Mouse (Mus musculus) brain, embryonic 14.5 days (tissue): Measurements from ENCODE around the gene Immp1l.

Source experiments
- CTCF ChIP-seq: fragments of 200-500 bp; IDR thresholded peaks from 2 replicates; pipeline ENCODE4 v1.5.1; 2012; ENCODE audit warnings: inconsistent platforms, mild to moderate bottlenecking, moderate library complexity, borderline replicate concordance; ENCODE audit not compliant: insufficient read depth, insufficient read length; ENCODE audit errors: extremely low read depth
- POLR2A ChIP-seq: fragments of 200-500 bp; IDR thresholded peaks from 2 replicates; pipeline ENCODE4 v1.6.1; 2012; ENCODE audit warnings: mild to moderate bottlenecking, inconsistent platforms, borderline replicate concordance; ENCODE audit not compliant: poor library complexity, insufficient read depth, insufficient read length, severe bottlenecking; ENCODE audit errors: extremely low read depth

GRCm38 (mm10) chr2:105951350-105951940, 47.0 kb downstream of the Immp1l start:
- TF ChIP-seq CTCF (no peak), POLR2A (no peak)
